Mouse (Mus musculus) midbrain, embryonic 16.5 days (tissue): ENCODE measurements around the gene Tsr3. TPM values are rescaled to one million over a fixed set of nuclear protein-coding genes. Genes with fewer than 3 reads are reported as not detected.
"Not testable (repeated sequence)": the region's sequence is repeated elsewhere in the genome, so short reads cannot be mapped to it uniquely, and the experiment has no call there.

Experiments
- ATAC-seq: fragments of 200-750 bp; cut with Nextera tagmentation; 2 replicates; pipeline ENCODE4 v1.8.0; 2017; ENCODE audit warnings: moderate TSS enrichment
- H3K27ac ChIP-seq: fragments of 300-500 bp; sonication (generic); 2 replicates; pipeline ENCODE4 v1.5.1; 2014; ENCODE audit warnings: mild to moderate bottlenecking, low read length, mixed read lengths
- H3K27me3 ChIP-seq: fragments of 300-500 bp; sonication (generic); 2 replicates; pipeline ENCODE4 v1.6.1; 2014; ENCODE audit warnings: low read depth, low read length, mixed read lengths; ENCODE audit not compliant: control insufficient read depth, insufficient read depth
- H3K36me3 ChIP-seq: fragments of 300-500 bp; sonication (generic); 2 replicates; pipeline ENCODE4 v1.6.1; 2014; ENCODE audit warnings: mild to moderate bottlenecking, low read length, moderate library complexity, mixed read lengths; ENCODE audit not compliant: control insufficient read depth, insufficient read depth
- H3K4me1 ChIP-seq: fragments of 300-500 bp; sonication (generic); 2 replicates; pipeline ENCODE4 v1.6.1; 2014; ENCODE audit warnings: mild to moderate bottlenecking, low read length, mixed read lengths; ENCODE audit not compliant: control insufficient read depth, insufficient read depth
- H3K4me2 ChIP-seq: fragments of 300-500 bp; sonication (generic); 2 replicates; pipeline ENCODE4 v1.6.1; 2014; ENCODE audit warnings: mild to moderate bottlenecking, low read length, mixed read lengths
- H3K4me3 ChIP-seq: fragments of 300-500 bp; sonication (generic); 2 replicates; pipeline ENCODE4 v1.5.1; 2014; ENCODE audit warnings: low read depth, mild to moderate bottlenecking, low read length, moderate library complexity, mixed read lengths
- H3K9ac ChIP-seq: fragments of 300-500 bp; sonication (generic); 2 replicates; pipeline ENCODE4 v1.6.1; 2014; ENCODE audit warnings: low read depth, low read length, mixed read lengths
- H3K9me3 ChIP-seq: fragments of 300-500 bp; sonication (generic); replicated peaks from 2 replicates; pipeline ENCODE4 v1.6.1; 2014; ENCODE audit warnings: mild to moderate bottlenecking, low read length, mixed read lengths; ENCODE audit not compliant: control insufficient read depth, poor library complexity, severe bottlenecking
- WGBS: fragments of 180-500 bp; shearing (Covaris S2); extraction: QIAGEN DNeasy Blood & Tissue Kit; methylation state at CpG from one replicate; pipeline ENCODE4 v1.1.7; 2014; 5-methylcytosine and 5-hydroxymethylcytosine counted together
- polyA plus RNA-seq: library from polyadenylated mRNA; unstranded; fragments of >200 nt; fragmentation: Nextera tagmentation; extraction: Ambion mirVana; gene quantifications from 2 replicates; pipeline ENCODE4 v1.2.1, GENCODE M21; 2015

The Tsr3 gene
- polyA plus RNA-seq, 1 experiment from 2014 or later = 61.2 TPM

DNA sequence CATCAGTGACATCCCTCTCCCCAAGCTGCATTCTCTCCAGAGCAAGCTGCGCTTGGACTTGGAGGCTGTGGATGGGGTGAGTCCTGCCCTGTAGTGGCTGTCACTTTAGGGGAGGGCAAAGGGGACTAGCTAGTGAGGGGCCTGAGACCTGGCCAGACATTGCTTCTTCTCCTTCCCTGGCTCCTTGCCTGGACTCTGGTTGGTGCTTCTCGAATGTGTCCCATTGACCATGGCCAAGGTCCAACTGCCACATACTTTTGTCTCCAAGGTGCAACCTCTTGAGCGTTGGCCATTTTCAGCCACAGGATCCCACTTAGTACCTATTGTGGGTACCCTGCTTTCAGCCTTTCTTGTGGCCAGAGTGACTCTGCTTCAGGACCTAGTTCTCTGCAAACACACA lies 9.3 kb upstream of the Tsr3 start:
- peaks cover 22% of the 10 kb centered on the region for H3K36me3 ChIP-seq
- 94% methylated on average over 3 of the region's 3 CpGs for WGBS

GRCm38 (mm10) chr17:25231621-25232020 lies 8.3 kb upstream of the Tsr3 start:
- H3K27me3 ChIP-seq, H3K4me2 ChIP-seq, H3K27ac ChIP-seq, H3K9ac ChIP-seq, H3K4me3 ChIP-seq, H3K4me1 ChIP-seq, H3K9me3 ChIP-seq: not testable (repeated sequence)
- peak; percentile 70 for ATAC-seq
- H3K36me3 ChIP-seq = peaks cover 25% of the 10 kb centered on the region
- 96% methylated on average over 5 of the region's 11 CpGs for WGBS

More for the DNA sequence above, 9.3 kb upstream of the Tsr3 start:
- Histone ChIP-seq H3K4me3 (no peak overlapping the region), H3K4me2 (no peak overlapping the region), H3K27ac (no peak overlapping the region), H3K4me1 (no peaks in the 10 kb centered on the region), H3K9me3 (no peaks in the 10 kb centered on the region), H3K9ac (no peak overlapping the region), H3K27me3 (no peaks in the 10 kb centered on the region)
- no peak for ATAC-seq

DNA sequence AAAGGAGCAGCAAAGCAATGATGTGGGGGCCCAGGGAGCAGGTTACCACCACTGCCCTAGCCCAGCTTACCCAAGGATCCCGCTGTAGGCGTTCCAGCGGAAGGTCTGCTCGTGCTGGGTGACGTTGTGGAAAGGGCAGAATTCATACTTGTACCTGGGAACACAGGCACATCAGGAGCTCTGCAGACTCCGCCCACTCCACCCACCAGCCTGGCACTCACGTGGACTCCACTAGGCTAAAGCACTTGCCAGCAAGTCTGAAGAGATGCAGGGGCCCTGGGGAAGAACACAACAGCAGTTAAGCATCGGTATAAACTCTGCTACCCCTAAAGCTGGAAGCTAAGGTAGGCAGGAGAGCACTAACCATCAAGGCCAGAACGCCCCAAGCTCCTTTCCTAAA lies 4.3 kb upstream of the Tsr3 start:
- H3K9ac ChIP-seq = no peak overlapping the region
- peaks cover 21% of the 10 kb centered on the region for H3K36me3 ChIP-seq
- 88% methylated on average over 9 of the region's 9 CpGs for WGBS
- ATAC-seq = no peak
- no peak overlapping the region for H3K27ac ChIP-seq
- no peaks in the 10 kb centered on the region for H3K27me3 ChIP-seq
- no peak overlapping the region for H3K4me2 ChIP-seq
- no peak overlapping the region for H3K4me3 ChIP-seq
- H3K4me1 ChIP-seq = peaks cover 7% of the 10 kb centered on the region
- no peaks in the 10 kb centered on the region for H3K9me3 ChIP-seq

- Histone ChIP-seq H3K9me3 (no peaks in the 10 kb centered on the region), H3K4me3 (no peak overlapping the region), H3K27me3 (no peaks in the 10 kb centered on the region), H3K36me3 (peaks cover 24% of the 10 kb centered on the region), H3K27ac (no peak overlapping the region), H3K4me1 (peaks cover 19% of the 10 kb centered on the region), H3K4me2 (no peak overlapping the region), H3K9ac (no peak overlapping the region)
- no peak for ATAC-seq
- WGBS = 88% methylated on average over 11 of the region's 11 CpGs
Measured at GRCm38 (mm10) chr17:25243131-25243780, 3.3 kb downstream of the Tsr3 start.

DNA sequence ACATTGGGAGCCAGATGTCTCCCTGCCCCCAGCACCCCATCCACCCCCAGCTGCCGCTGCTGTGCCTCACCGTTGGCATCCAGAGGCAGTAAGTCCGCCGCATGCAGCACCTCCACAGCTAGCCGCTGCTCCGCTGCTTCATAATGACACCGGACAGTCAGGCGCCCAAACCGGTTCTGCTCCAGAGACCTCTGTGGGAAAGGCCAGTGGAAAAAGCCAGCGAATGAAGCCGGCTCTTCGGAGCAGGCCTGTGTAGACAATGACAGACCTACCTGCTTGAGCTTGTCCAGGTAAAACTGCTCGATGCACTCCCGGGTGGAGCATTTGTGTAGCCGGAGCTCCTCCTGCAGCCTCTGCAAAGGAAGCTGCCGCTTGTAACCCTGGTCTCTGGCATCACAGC lies 4.3 kb downstream of the Tsr3 start:
- 89% methylated on average over 16 of the region's 16 CpGs for WGBS
- ATAC-seq = no peak

GRCm38 (mm10) chr17:25248033-25248750 lies 8.2 kb downstream of the Tsr3 start:
- no peaks in the 10 kb centered on the region for H3K27me3 ChIP-seq
- no peak overlapping the region for H3K9ac ChIP-seq
- no peak overlapping the region for H3K4me3 ChIP-seq
- H3K4me1 ChIP-seq = peaks cover 14% of the 10 kb centered on the region
- no peak overlapping the region for H3K27ac ChIP-seq
- H3K4me2 ChIP-seq = no peak overlapping the region
- no peak for ATAC-seq
- H3K9me3 ChIP-seq = no peaks in the 10 kb centered on the region
- peaks cover 18% of the 10 kb centered on the region for H3K36me3 ChIP-seq
- WGBS = 84% methylated on average over 18 of the region's 18 CpGs

More for the DNA sequence above, 4.3 kb downstream of the Tsr3 start:
- no peaks in the 10 kb centered on the region for H3K9me3 ChIP-seq
- no peak overlapping the region for H3K4me2 ChIP-seq
- H3K4me1 ChIP-seq = peaks cover 14% of the 10 kb centered on the region
- H3K9ac ChIP-seq = no peak overlapping the region
- H3K36me3 ChIP-seq = peaks cover 24% of the 10 kb centered on the region
- H3K27ac ChIP-seq = no peak overlapping the region
- no peaks in the 10 kb centered on the region for H3K27me3 ChIP-seq
- no peak overlapping the region for H3K4me3 ChIP-seq

DNA sequence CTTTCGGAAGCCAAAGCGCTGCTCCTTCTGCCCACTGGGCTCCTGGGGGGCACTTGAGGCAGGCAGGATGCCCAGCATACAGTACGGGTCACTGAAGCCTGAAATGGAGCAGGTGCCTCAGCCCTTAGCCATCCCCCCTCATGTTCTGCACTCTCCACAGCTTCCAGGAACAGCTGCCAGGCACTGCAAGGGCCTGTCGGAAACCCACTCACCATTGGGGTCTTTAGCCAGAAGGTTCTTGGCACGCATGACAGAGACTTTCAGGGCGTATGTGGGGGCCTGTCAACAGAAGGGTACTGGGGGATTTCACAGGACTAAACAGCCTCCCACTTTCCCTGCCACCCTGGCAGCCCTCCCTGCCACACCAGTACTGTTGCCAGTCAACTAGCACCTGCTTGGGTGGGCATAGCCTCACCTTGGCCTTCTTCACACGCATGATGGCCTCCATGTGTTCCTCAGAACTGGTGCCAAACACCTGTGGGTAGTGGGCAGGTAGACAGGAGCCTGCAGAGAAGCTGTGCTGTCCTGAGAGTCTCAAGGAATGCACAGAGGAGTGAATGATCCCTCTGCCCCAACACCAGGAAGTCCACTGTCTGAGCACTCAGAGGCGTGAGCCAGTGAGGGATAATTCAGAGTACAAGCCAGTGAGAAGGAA lies 10.3 kb downstream of the Tsr3 start:
- Histone ChIP-seq H3K9ac (no peak overlapping the region), H3K4me2 (no peak overlapping the region), H3K36me3 (peaks cover 5% of the 10 kb centered on the region; the same call in 1 of the 2 replicates), H3K9me3 (no peaks in the 10 kb centered on the region), H3K4me3 (no peak overlapping the region), H3K27ac (no peak overlapping the region), H3K27me3 (no peaks in the 10 kb centered on the region), H3K4me1 (peaks cover 32% of the 10 kb centered on the region)
- ATAC-seq = no peak
- WGBS = 75% methylated on average over 8 of the region's 8 CpGs

DNA sequence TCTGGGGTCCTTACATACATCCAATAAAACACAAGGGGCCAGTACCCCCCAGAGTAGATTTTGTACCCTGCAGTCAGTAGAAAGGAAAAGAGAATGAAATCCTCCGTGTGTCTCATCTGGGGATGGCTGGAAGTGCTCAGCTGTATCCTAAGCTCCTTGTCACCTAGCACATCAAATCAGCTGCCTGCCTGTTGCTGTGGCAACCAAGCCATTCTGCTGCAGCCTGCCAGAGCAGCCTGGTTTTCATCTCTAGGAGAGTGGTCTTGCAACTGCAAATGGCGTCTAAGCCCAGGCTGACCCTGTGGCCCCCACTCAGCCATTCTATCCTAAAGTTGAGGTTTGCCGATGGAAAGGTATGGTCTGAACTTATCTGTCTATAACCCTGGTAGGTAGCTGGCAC lies 12.7 kb downstream of the Tsr3 start:
- peak; percentile 85 for ATAC-seq
- WGBS = 7% methylated on average over 3 of the region's 3 CpGs
- peak overlapping the region; percentile 10; the same call in 1 of the 2 replicates for H3K9ac ChIP-seq
- H3K4me1 ChIP-seq = peaks cover 47% of the 10 kb centered on the region
- no peaks in the 10 kb centered on the region for H3K9me3 ChIP-seq
- no peaks in the 10 kb centered on the region for H3K27me3 ChIP-seq
- H3K27ac ChIP-seq = peak overlapping the region; percentile 88
- H3K4me3 ChIP-seq = no peak overlapping the region
- H3K36me3 ChIP-seq = no peaks in the 10 kb centered on the region
- peak overlapping the region; percentile 50 for H3K4me2 ChIP-seq

DNA sequence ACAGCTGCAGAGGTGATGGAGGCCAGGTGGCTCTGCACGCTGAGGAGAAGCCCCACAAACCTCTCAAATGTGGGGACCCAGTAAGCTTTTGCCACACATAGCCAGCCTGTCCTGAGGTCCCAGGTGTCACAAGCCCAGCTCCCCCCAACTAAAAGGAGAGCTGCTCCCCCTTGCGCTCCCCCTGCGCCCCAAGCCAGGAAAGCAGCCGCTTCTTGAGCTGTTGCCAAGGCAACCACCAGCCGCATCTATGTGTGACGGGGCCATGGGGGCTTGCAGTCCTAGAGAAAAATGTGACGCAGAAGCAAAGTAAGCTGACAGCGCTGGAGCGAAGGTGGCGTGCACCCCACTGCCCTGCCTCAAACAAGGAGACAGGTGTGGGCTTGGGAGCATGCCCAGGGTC lies 13.8 kb downstream of the Tsr3 start:
- peak overlapping the region; percentile 50 for H3K4me2 ChIP-seq
- H3K9ac ChIP-seq = peak overlapping the region; percentile 55
- peaks cover 52% of the 10 kb centered on the region for H3K4me1 ChIP-seq
- 4% methylated on average over 10 of the region's 10 CpGs for WGBS
- H3K27ac ChIP-seq = peak overlapping the region; percentile 88
- no peaks in the 10 kb centered on the region for H3K9me3 ChIP-seq
- H3K36me3 ChIP-seq = no peaks in the 10 kb centered on the region
- H3K27me3 ChIP-seq = no peaks in the 10 kb centered on the region
- ATAC-seq = peak; percentile 23
- H3K4me3 ChIP-seq = peak overlapping the region; percentile 14
